Mouse (Mus musculus): ENCODE measurements at regions not wholly inside any gene's neighbourhood (a gene's known extent, or its start where the extent isn't known, plus 50 kb on each side); places are given as distances from the start of the nearest gene placed in this dataset.

GRCm38 (mm10) chr12:65367866-65368419 lies 142.6 kb downstream of the Wdr20rt start:
- no peak for TF ChIP-seq CTCF (IDR thresholded peaks at IDR 0.05; ENCODE audit: low read depth)
- no peak for TF ChIP-seq EP300 (IDR thresholded peaks at IDR 0.05; ENCODE audit: low read depth)

Measured in liver, embryonic 14.5 days (tissue).